Mouse (Mus musculus) ES-E14 (cell line): ENCODE data around the gene Ppfia1.

ENCODE experiments used
- CHD2 ChIP-seq: IDR thresholded peaks from 2 replicates; pipeline ENCODE4 v1.6.1; 2014; ENCODE audit warnings: mild to moderate bottlenecking, low read depth, low read length, inconsistent platforms
- HCFC1 ChIP-seq: IDR thresholded peaks from 2 replicates; pipeline ENCODE4 v1.6.1; 2012; ENCODE audit warnings: low read length, inconsistent platforms, borderline replicate concordance; ENCODE audit not compliant: insufficient read depth
- MAFK ChIP-seq: IDR thresholded peaks from 2 replicates; pipeline ENCODE4 v1.6.1; 2014; ENCODE audit warnings: mild to moderate bottlenecking, low read depth, low read length, inconsistent platforms; ENCODE audit not compliant: insufficient read depth
- ZC3H11A ChIP-seq: IDR thresholded peaks from 2 replicates; pipeline ENCODE4 v1.6.1; 2012; ENCODE audit warnings: low read depth, mild to moderate bottlenecking, inconsistent platforms, low read length, borderline replicate concordance
- ZNF384 ChIP-seq: IDR thresholded peaks from 2 replicates; pipeline ENCODE4 v1.6.1; 2012; ENCODE audit warnings: low read depth, low read length, inconsistent platforms

DNA sequence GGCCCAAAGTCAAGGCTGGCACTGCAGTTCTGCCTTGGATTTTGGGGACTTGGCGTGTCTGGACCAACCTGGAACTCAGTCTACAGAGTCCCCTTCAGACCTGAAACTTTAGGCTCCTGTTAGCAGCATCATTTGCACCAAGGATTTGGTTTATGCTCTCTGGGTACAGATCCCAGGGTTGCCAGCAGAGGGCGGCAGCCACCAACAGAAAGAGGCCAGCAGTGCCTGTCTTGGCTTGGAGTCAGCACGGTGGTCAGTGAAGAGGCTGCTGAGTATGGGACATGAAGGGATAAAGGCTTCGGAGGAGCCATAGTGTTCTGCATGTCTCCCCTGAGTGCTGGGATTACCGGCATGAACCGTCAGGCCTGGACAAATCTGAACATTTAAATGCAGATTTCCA is 32.1 kb upstream of the Ppfia1 start:
- TF ChIP-seq ZC3H11A: peak; percentile 97
- TF ChIP-seq ZNF384: no peak
- no peak for TF ChIP-seq HCFC1
- TF ChIP-seq MAFK: no peak
- no peak for TF ChIP-seq CHD2
